Mouse (Mus musculus) cerebellum, postnatal 36 days (tissue): Measurements from ENCODE around the gene Pkd1l2.
A peak's percentile ranks its signal among the peaks of the same experiment; 100 is the strongest.

Experiments used
- DNase-seq, 2 experiments: peaks; one replicate each; pipeline ENCODE4 v3.0.0; 2021 to 2022; ENCODE audit warnings: mixed read lengths in 2 of 2

Pkd1l2 gene

GRCm38 (mm10) chr8:117082399-117082872, at the start of gene Pkd1l2:
Gene Pkd1l2 (minus strand): TSS chr8:117082449.
- no peak for DNase-seq

- DNase-seq: no peak
Observed at GRCm38 (mm10) chr8:117127063-117127462, 44.8 kb upstream of the Pkd1l2 start.

GRCm38 (mm10) chr8:117126411-117126810, 44.2 kb upstream of the Pkd1l2 start:
- DNase-seq: no peak

- no peak for DNase-seq
Observed at GRCm38 (mm10) chr8:117125854-117126253, 43.6 kb upstream of the Pkd1l2 start.

GRCm38 (mm10) chr8:117123850-117124633, 41.8 kb upstream of the Pkd1l2 start:
- no peak for DNase-seq

GRCm38 (mm10) chr8:117121277-117121676, 39.0 kb upstream of the Pkd1l2 start:
- no peak for DNase-seq

GRCm38 (mm10) chr8:117118409-117118808, 36.2 kb upstream of the Pkd1l2 start:
- DNase-seq: no peak

- no peak for DNase-seq
Observed at GRCm38 (mm10) chr8:117116534-117116933, 34.3 kb upstream of the Pkd1l2 start.

- DNase-seq: peak; percentile 35 to 54
Observed at GRCm38 (mm10) chr8:117115676-117116446, 33.6 kb upstream of the Pkd1l2 start.

GRCm38 (mm10) chr8:117115094-117115493, 32.8 kb upstream of the Pkd1l2 start:
- no peak for DNase-seq

- DNase-seq: no peak
Observed at GRCm38 (mm10) chr8:117112261-117112660, 30.0 kb upstream of the Pkd1l2 start.

GRCm38 (mm10) chr8:117111641-117112040, 29.4 kb upstream of the Pkd1l2 start:
- no peak for DNase-seq

- peak; percentile 36 to 48 for DNase-seq
Observed at GRCm38 (mm10) chr8:117109801-117110390, 27.6 kb upstream of the Pkd1l2 start.

GRCm38 (mm10) chr8:117109018-117109711, 26.9 kb upstream of the Pkd1l2 start:
- DNase-seq: no peak

GRCm38 (mm10) chr8:117107533-117107932, 25.3 kb upstream of the Pkd1l2 start:
- peak; percentile 68 to 77 for DNase-seq

GRCm38 (mm10) chr8:117097564-117098191, 15.4 kb upstream of the Pkd1l2 start:
- DNase-seq: peak; percentile 16 to 28

GRCm38 (mm10) chr8:117097051-117097563, 14.9 kb upstream of the Pkd1l2 start:
- DNase-seq: no peak

- no peak for DNase-seq
Observed at GRCm38 (mm10) chr8:117095647-117096046, 13.4 kb upstream of the Pkd1l2 start, which contains the start of gene Bco1. Gene Bco1 (plus strand): TSS chr8:117095854.

- DNase-seq: no peak
Observed at GRCm38 (mm10) chr8:117094053-117094452, 11.8 kb upstream of the Pkd1l2 start.

GRCm38 (mm10) chr8:117089802-117090201, 7.6 kb upstream of the Pkd1l2 start:
- no peak for DNase-seq

GRCm38 (mm10) chr8:117087036-117087435, 4.8 kb upstream of the Pkd1l2 start:
- DNase-seq: no peak

GRCm38 (mm10) chr8:117085521-117085920, 3.3 kb upstream of the Pkd1l2 start:
- DNase-seq: no peak
